Mouse (Mus musculus): ENCODE measurements around the gene Tmem256. TPM values are rescaled to one million over a fixed set of nuclear protein-coding genes. Genes with fewer than 3 reads are reported as not detected.

The Tmem256 gene
- polyA plus RNA-seq, 1 experiment: 212 TPM

DNA sequence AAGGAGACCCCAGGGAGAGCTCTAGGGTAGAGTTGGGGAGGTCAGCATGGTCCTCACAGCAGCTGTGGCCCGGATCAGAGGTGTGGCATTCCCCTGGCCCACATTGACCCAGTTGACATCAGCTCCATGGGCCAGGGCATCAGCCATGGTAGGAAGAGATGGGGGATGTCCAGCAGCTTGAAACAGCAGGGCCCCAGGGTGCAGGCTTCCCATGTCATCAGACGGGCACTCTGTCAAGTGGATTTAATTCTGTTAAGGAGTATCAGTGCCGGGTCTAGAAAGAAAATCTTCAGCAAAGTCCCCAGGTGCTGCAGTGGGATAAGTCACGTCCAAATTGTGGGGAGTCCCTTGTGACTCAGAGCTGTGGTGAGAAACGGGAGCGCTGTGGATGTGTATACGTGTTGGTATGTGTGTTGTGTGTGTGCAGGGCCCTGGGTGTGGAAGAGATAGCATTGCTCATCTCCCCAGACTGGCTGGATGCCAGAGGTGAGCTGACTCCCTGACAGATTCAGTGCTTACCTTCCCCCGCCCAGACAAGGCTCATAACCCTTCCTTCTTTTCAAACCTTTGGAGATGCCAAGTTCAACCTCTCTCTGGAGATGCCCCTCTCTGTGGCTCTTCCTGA, 45.3 kb downstream of the Tmem256 start:
- Histone ChIP-seq H3K4me1 (ENCODE audit: control insufficient read depth) (peaks cover 87% of the 10 kb centered on the region), H3K36me3 (ENCODE audit: control insufficient read depth) (no peaks in the 10 kb centered on the region), H3K4me3 (replicated peaks) (no peak overlapping the region), H3K9me3 (ENCODE audit: control insufficient read depth, low read length) (no peaks in the 10 kb centered on the region), H3K27me3 (ENCODE audit: control insufficient read depth) (peaks cover 13% of the 10 kb centered on the region)
- TF ChIP-seq GATA1 (IDR thresholded peaks at IDR 0.05; ENCODE audit: low read length) (no peak), TAL1 (IDR thresholded peaks at IDR 0.05; ENCODE audit: low read length) (no peak)

DNA sequence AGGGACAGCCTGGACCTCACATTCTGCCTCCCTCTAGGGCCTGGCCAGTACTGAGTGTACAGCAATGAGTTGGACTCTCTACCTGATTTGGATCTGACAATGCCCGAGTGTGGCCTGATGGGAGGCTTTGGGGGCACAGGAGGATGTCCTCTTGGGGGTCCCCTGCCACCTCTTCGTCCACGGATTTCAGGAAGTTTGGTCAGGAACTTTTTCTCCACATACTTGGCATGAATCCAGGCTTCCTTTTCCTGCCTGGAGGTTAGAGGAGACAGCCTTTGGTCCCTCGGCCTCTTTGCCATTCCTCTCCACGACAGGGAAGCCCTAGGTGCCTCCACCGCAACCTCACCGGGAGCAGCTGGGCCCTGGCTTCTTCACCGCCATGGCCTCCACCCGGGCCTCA, 45.9 kb downstream of the Tmem256 start:
- TF ChIP-seq TAL1 (IDR thresholded peaks at IDR 0.05; ENCODE audit: low read length): no peak
- no peak for TF ChIP-seq GATA1 (IDR thresholded peaks at IDR 0.05; ENCODE audit: low read length)
- H3K4me3 ChIP-seq (replicated peaks): no peak overlapping the region
- peaks cover 83% of the 10 kb centered on the region for H3K4me1 ChIP-seq (ENCODE audit: control insufficient read depth)
- no peaks in the 10 kb centered on the region for H3K9me3 ChIP-seq (ENCODE audit: control insufficient read depth, low read length)
- H3K27me3 ChIP-seq (ENCODE audit: control insufficient read depth): peaks cover 13% of the 10 kb centered on the region
- no peaks in the 10 kb centered on the region for H3K36me3 ChIP-seq (ENCODE audit: control insufficient read depth)

DNA sequence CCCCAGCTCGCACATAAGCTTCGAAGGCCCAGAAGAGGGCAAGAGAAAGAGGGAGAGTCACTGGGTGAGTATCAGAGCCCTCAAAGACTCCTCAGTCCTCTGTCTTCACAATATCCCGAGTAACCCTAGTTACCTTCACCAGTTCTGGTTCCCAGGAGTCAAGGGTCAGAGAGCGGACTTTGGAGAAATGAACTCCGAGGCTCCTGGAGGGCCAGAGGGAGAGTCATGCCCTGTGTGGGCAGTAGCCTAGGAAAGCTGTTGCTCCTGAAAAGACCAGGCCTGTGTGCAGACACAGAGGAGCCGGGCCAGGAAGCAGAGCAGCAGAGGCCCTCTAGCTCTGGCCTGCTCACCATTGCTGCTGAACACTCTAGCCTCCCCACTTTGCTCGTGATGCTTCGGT, 46.3 kb downstream of the Tmem256 start:
- peaks cover 13% of the 10 kb centered on the region for H3K27me3 ChIP-seq (ENCODE audit: control insufficient read depth)
- TF ChIP-seq GATA1 (IDR thresholded peaks at IDR 0.05; ENCODE audit: low read length) (no peak), TAL1 (IDR thresholded peaks at IDR 0.05; ENCODE audit: low read length) (no peak)
- no peaks in the 10 kb centered on the region for H3K36me3 ChIP-seq (ENCODE audit: control insufficient read depth)
- H3K4me3 ChIP-seq (replicated peaks): no peak overlapping the region
- H3K9me3 ChIP-seq (ENCODE audit: control insufficient read depth, low read length): no peaks in the 10 kb centered on the region
- peaks cover 82% of the 10 kb centered on the region for H3K4me1 ChIP-seq (ENCODE audit: control insufficient read depth)

DNA sequence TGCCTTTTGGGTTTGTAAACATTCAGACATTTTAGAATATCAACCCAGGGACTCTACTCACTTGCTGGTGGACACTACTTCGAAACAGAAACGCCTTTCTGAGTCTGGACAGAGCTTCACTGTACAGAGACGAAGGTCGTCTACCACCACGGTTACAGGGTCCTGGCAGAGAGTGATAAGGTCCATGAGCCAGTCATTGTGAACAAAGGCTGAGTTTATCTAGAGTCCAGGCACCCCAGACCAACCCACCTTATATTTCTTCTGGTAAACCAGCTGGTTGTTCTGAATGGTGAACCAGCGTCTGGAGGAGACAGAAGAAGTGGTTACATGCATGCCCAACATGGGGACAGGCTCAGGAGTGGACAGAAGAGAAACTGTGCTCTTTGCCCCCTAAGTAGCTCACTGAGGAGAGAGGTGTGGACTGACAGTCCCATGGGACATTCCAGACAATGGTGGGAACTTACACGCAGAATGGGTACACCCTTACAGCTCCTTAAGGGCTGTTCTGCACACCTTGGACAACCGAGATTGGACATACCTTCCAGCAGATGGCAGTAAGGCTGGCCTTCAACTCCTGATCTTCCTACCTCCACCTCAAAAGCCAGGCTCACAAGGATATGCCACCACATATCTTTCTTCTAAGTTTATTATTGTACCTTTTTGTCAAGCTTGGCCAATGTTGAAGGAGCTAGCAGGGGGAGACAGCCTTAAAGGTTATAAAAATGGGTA, 48.8 kb downstream of the Tmem256 start:
- no peak for TF ChIP-seq TAL1 (IDR thresholded peaks at IDR 0.05; ENCODE audit: low read length)
- TF ChIP-seq GATA1 (IDR thresholded peaks at IDR 0.05; ENCODE audit: low read length): no peak
- peak overlapping the region; percentile 15 for H3K4me3 ChIP-seq (replicated peaks)
- peaks cover 69% of the 10 kb centered on the region for H3K4me1 ChIP-seq (ENCODE audit: control insufficient read depth)
- peaks cover 2% of the 10 kb centered on the region; the same call in 1 of the 2 replicates for H3K27me3 ChIP-seq (ENCODE audit: control insufficient read depth)
- H3K9me3 ChIP-seq (ENCODE audit: control insufficient read depth, low read length): no peaks in the 10 kb centered on the region
- no peaks in the 10 kb centered on the region for H3K36me3 ChIP-seq (ENCODE audit: control insufficient read depth)

Other genes starting within 250 kb of the Tmem256 start
- gene Atp1b2, start 232.6 kb upstream of the Tmem256 start, polyA plus RNA-seq (2012): 8.1 and 9.1 TPM in 2 replicates
- gene Shbg, start 220.6 kb upstream of the Tmem256 start, polyA plus RNA-seq (2012): 0.02 TPM in 1 of 2 replicates, not detected in the other
- not detected in 2 replicates for gene Sat2, start 216.5 kb upstream of the Tmem256 start, polyA plus RNA-seq (2012)
- gene Fxr2, start 205.5 kb upstream of the Tmem256 start, polyA plus RNA-seq (2012): 9.7 and 10.3 TPM in 2 replicates
- gene Sox15, start 183.2 kb upstream of the Tmem256 start, polyA plus RNA-seq (2012): not detected in 2 replicates
- 3.9 and 4.3 TPM in 2 replicates for gene Mpdu1, start 175.9 kb upstream of the Tmem256 start, polyA plus RNA-seq (2012)
- 0.60 and 0.78 TPM in 2 replicates for gene Cd68, start 172.4 kb upstream of the Tmem256 start, polyA plus RNA-seq (2012)
- gene Eif4a1, start 166.1 kb upstream of the Tmem256 start, polyA plus RNA-seq (2012): 27.9 and 30.9 TPM in 2 replicates
- 5.4 and 5.6 TPM in 2 replicates for gene Senp3, start 156.4 kb upstream of the Tmem256 start, polyA plus RNA-seq (2012)
- not detected in 2 replicates for gene Tnfsf13, start 152.7 kb upstream of the Tmem256 start, polyA plus RNA-seq (2012)
- gene Tnfsf12, start 142.7 kb upstream of the Tmem256 start, polyA plus RNA-seq (2012): 0.02 TPM in 1 of 2 replicates, not detected in the other
- not detected in 2 replicates for gene Tnfsfm13, start 142.4 kb upstream of the Tmem256 start, polyA plus RNA-seq (2012)
- 14.2 and 14.3 TPM in 2 replicates for gene Polr2a, start 79.9 kb upstream of the Tmem256 start, polyA plus RNA-seq (2012)
- gene Slc35g3, start 76.5 kb upstream of the Tmem256 start, polyA plus RNA-seq (2012): not detected in 2 replicates
- 0.07 and 0.33 TPM in 2 replicates for gene Zbtb4, start 72.6 kb upstream of the Tmem256 start, polyA plus RNA-seq (2012)
- not detected in 2 replicates for gene Chrnb1, start 42.6 kb upstream of the Tmem256 start, polyA plus RNA-seq (2012)
- 0.01 TPM in 1 of 2 replicates, not detected in the other for gene Fgf11, start 36.7 kb upstream of the Tmem256 start, polyA plus RNA-seq (2012)
- gene Tmem102, start 32.9 kb upstream of the Tmem256 start, polyA plus RNA-seq (2012): 0.05 TPM in 1 of 2 replicates, not detected in the other
- not detected in 2 replicates for gene Gm39566, start 23.2 kb upstream of the Tmem256 start, polyA plus RNA-seq (2012)
- gene Spem2, start 20.0 kb upstream of the Tmem256 start, polyA plus RNA-seq (2012): not detected in 2 replicates
- gene Spem1, start 16.3 kb upstream of the Tmem256 start, polyA plus RNA-seq (2012): not detected in 2 replicates
- gene Nlgn2, start 730 bp upstream of the Tmem256 start, polyA plus RNA-seq (2012): 0.13 and 0.16 TPM in 2 replicates
- gene Plscr3, start 7.9 kb downstream of the Tmem256 start, polyA plus RNA-seq (2012): 3.6 and 4.4 TPM in 2 replicates
- 0.94 and 1.1 TPM in 2 replicates for gene Tnk1, start 20.2 kb downstream of the Tmem256 start, polyA plus RNA-seq (2012)
- not detected in 2 replicates for gene Tmem95, start 39.5 kb downstream of the Tmem256 start, polyA plus RNA-seq (2012)
- 0.02 and 0.08 TPM in 2 replicates for gene Kctd11, start 42.9 kb downstream of the Tmem256 start, polyA plus RNA-seq (2012)
- 0.23 and 0.37 TPM in 2 replicates for gene Acap1, start 57.0 kb downstream of the Tmem256 start, polyA plus RNA-seq (2012)
- 0.14 and 0.18 TPM in 2 replicates for gene 2810408A11Rik, start 62.5 kb downstream of the Tmem256 start, polyA plus RNA-seq (2012)
- 5.0 and 5.1 TPM in 2 replicates for gene Neurl4, start 62.6 kb downstream of the Tmem256 start, polyA plus RNA-seq (2012)
- 90.4 and 109 TPM in 2 replicates for gene Gps2, start 75.4 kb downstream of the Tmem256 start, polyA plus RNA-seq (2012)
- gene Eif5a, start 83.4 kb downstream of the Tmem256 start, polyA plus RNA-seq (2012): 295 and 310 TPM in 2 replicates
- gene Ybx2, start 97.3 kb downstream of the Tmem256 start, polyA plus RNA-seq (2012): 0.29 and 0.38 TPM in 2 replicates
- 6.0 and 7.7 TPM in 2 replicates for gene Slc2a4, start 109.7 kb downstream of the Tmem256 start, polyA plus RNA-seq (2012)
- not detected in 2 replicates for gene Cldn7, start 126.3 kb downstream of the Tmem256 start, polyA plus RNA-seq (2012)
- gene Ctdnep1, start 142.6 kb downstream of the Tmem256 start, polyA plus RNA-seq (2012): 23.2 and 28.5 TPM in 2 replicates
- 1.5 and 1.9 TPM in 2 replicates for gene Elp5, start 144.0 kb downstream of the Tmem256 start, polyA plus RNA-seq (2012)
- 50.2 and 55.8 TPM in 2 replicates for gene Gabarap, start 152.6 kb downstream of the Tmem256 start, polyA plus RNA-seq (2012)
- 4.5 and 5.5 TPM in 2 replicates for gene Phf23, start 157.3 kb downstream of the Tmem256 start, polyA plus RNA-seq (2012)
- gene Dvl2, start 162.1 kb downstream of the Tmem256 start, polyA plus RNA-seq (2012): 0.48 and 0.76 TPM in 2 replicates
- gene Acadvl, start 176.9 kb downstream of the Tmem256 start, polyA plus RNA-seq (2012): 2.9 and 3.2 TPM in 2 replicates
- gene Dlg4, start 178.4 kb downstream of the Tmem256 start, polyA plus RNA-seq (2012): 0.10 and 0.19 TPM in 2 replicates
- not detected in 2 replicates for gene Asgr1, start 215.6 kb downstream of the Tmem256 start, polyA plus RNA-seq (2012)

Data from erythroblast, embryonic 14.5 days (primary cell).